ENCODE assay signal across 14 mouse cellular contexts in the genomic region with DNA sequence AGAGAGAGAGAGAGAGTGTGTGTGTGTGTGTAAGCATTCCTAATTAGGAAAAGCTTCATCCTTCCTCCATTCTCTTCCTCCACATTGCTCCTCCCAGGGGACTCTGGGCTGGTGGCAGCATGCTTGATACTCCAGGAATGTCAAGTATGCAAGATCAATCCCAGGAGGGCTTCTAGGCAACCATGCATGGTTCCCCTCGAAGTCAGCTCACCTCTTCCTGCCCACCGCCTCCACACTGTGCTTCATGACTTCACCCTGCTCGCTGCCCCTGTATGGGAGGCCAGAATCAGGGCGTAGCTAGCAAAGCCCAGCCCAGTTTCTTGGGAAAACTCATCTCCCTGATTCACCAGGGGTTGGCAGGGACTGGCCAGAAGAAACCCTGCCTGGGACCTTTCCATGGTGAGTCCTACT. TPM values are rescaled to one million over a fixed set of nuclear protein-coding genes. Genes with fewer than 3 reads are reported as not detected.
A peak's percentile ranks its signal among the peaks of the same experiment; 100 is the strongest.
DNase-seq lines count a peak whose midpoint lies in the region; ATAC-seq and TF ChIP-seq lines count a peak whose summit lies in the region.
"Had no signal": no experiment of that assay in that cellular context is flagged by ENCODE, and none has a peak within 500 bp of the region (broad histone marks: within the 10 kb centered on the region; RNA-seq: fewer than 3 reads in every experiment).

No protein-coding gene starts in this region.

- DNase-seq in kidney, adult 18-20 months, result no peak
- DNase-seq in 3134 (ENCODE audit: extremely low read depth, insufficient read length, low spot score) (peak; percentile 89), NIH3T3 (ENCODE audit: low read depth) (peak; percentile 80)
- peak; percentile 39 for DNase-seq in forelimb bud, embryonic 11.5 days (ENCODE audit: low read depth, low spot score)
- DNase-seq in hindbrain, embryonic 14.5 days (ENCODE audit: low spot score), result no peak
- DNase-seq in liver, embryonic 11.5 days (ENCODE audit: low spot score), result no peak
- DNase-seq in hindbrain, postnatal 0 days (ENCODE audit: low spot score), result no peak
- DNase-seq: cerebellum, adult 18-20 months had no signal

- H3K27me3 ChIP-seq in kidney, embryonic 14.5 days (ENCODE audit: control insufficient read depth, insufficient read depth, low read length), result no peaks in the 10 kb centered on the region
- H3K27me3 ChIP-seq in hindbrain, embryonic 14.5 days (ENCODE audit: control insufficient read depth, insufficient read depth, low read length), result no peaks in the 10 kb centered on the region
- no peaks in the 10 kb centered on the region; the same call in 1 of the 2 replicates for H3K27me3 ChIP-seq in liver, embryonic 11.5 days (replicated peaks; ENCODE audit: control insufficient read depth, insufficient read depth, low read length)
- no peaks in the 10 kb centered on the region for H3K27me3 ChIP-seq in hindbrain, postnatal 0 days (ENCODE audit: insufficient read depth, low read length)
- H3K27me3 ChIP-seq: embryonic facial prominence, embryonic 15.5 days; hindbrain, embryonic 12.5 days had no signal

- ATAC-seq in kidney, embryonic 14.5 days (ENCODE audit: low FRiP score, low TSS enrichment), result peak; percentile 89
- ATAC-seq in hindbrain, embryonic 14.5 days (ENCODE audit: low FRiP score), result no peak
- no peak for ATAC-seq in liver, embryonic 11.5 days (replicated peaks; ENCODE audit: low FRiP score)
- ATAC-seq in hindbrain, postnatal 0 days, result no peak

- H3K9ac ChIP-seq in kidney, embryonic 14.5 days (ENCODE audit: low read depth, low read length), result no peak overlapping the region
- H3K9ac ChIP-seq in hindbrain, embryonic 14.5 days, result no peak overlapping the region
- no peak overlapping the region for H3K9ac ChIP-seq in liver, embryonic 11.5 days (ENCODE audit: low read depth, low read length)
- H3K9ac ChIP-seq in hindbrain, postnatal 0 days (replicated peaks; ENCODE audit: low read length), result no peak overlapping the region
- H3K9ac ChIP-seq: embryonic facial prominence, embryonic 15.5 days; hindbrain, embryonic 12.5 days had no signal

- WGBS in kidney, embryonic 14.5 days, result 33% methylated on average over 4 of the region's 4 CpGs
- 63% methylated on average over 4 of the region's 4 CpGs for WGBS in hindbrain, embryonic 14.5 days
- WGBS in liver, embryonic 11.5 days, result 29% methylated on average over 4 of the region's 4 CpGs
- 51% methylated on average over 4 of the region's 4 CpGs for WGBS in hindbrain, postnatal 0 days

- H3K4me1 ChIP-seq in kidney, embryonic 14.5 days (ENCODE audit: control insufficient read depth, insufficient read depth, low read length), result peaks cover 15% of the 10 kb centered on the region
- no peaks in the 10 kb centered on the region for H3K4me1 ChIP-seq in hindbrain, embryonic 14.5 days (replicated peaks; ENCODE audit: control insufficient read depth, insufficient read depth, low read length)
- H3K4me1 ChIP-seq in liver, embryonic 11.5 days (replicated peaks; ENCODE audit: control insufficient read depth, insufficient read depth, low read length), result no peaks in the 10 kb centered on the region
- H3K4me1 ChIP-seq in hindbrain, postnatal 0 days (ENCODE audit: insufficient read depth, low read length), result no peaks in the 10 kb centered on the region

- no peaks in the 10 kb centered on the region for H3K36me3 ChIP-seq in kidney, embryonic 14.5 days (ENCODE audit: control insufficient read depth, insufficient read depth, low read length)
- no peaks in the 10 kb centered on the region for H3K36me3 ChIP-seq in hindbrain, embryonic 14.5 days (replicated peaks; ENCODE audit: control insufficient read depth, insufficient read depth)
- no peaks in the 10 kb centered on the region for H3K36me3 ChIP-seq in liver, embryonic 11.5 days (ENCODE audit: control insufficient read depth, insufficient read depth, low read length)
- H3K36me3 ChIP-seq in hindbrain, postnatal 0 days (ENCODE audit: insufficient read depth, low read length), result no peaks in the 10 kb centered on the region
- H3K36me3 ChIP-seq: embryonic facial prominence, embryonic 15.5 days; hindbrain, embryonic 12.5 days; midbrain, embryonic 10.5 days had no signal

- TF ChIP-seq CTCF in hindbrain, postnatal 0 days (IDR thresholded peaks at IDR 0.05; ENCODE audit: low read depth), result no peak

- H3K4me3 ChIP-seq in kidney, embryonic 14.5 days (ENCODE audit: low read length), result no peak overlapping the region
- H3K4me3 ChIP-seq in hindbrain, embryonic 14.5 days (replicated peaks; ENCODE audit: low read length), result no peak overlapping the region
- no peak overlapping the region for H3K4me3 ChIP-seq in liver, embryonic 11.5 days (ENCODE audit: low read depth, low read length)
- no peak overlapping the region for H3K4me3 ChIP-seq in hindbrain, postnatal 0 days (ENCODE audit: low read length)
- H3K4me3 ChIP-seq: embryonic facial prominence, embryonic 15.5 days; hindbrain, embryonic 12.5 days; midbrain, embryonic 10.5 days had no signal

- H3K27ac ChIP-seq in kidney, embryonic 14.5 days (ENCODE audit: low read depth, low read length), result peak overlapping the region; percentile 69
- H3K27ac ChIP-seq in hindbrain, embryonic 14.5 days, result no peak overlapping the region
- H3K27ac ChIP-seq in liver, embryonic 11.5 days (ENCODE audit: low read depth, low read length), result no peak overlapping the region
- H3K27ac ChIP-seq in hindbrain, postnatal 0 days, result no peak overlapping the region
- H3K27ac ChIP-seq: embryonic facial prominence, embryonic 15.5 days; hindbrain, embryonic 12.5 days; midbrain, embryonic 10.5 days had no signal

- no peaks in the 10 kb centered on the region for H3K9me3 ChIP-seq in kidney, embryonic 14.5 days (ENCODE audit: control insufficient read depth, low read length)
- H3K9me3 ChIP-seq in hindbrain, embryonic 14.5 days (ENCODE audit: control insufficient read depth, low read length), result no peaks in the 10 kb centered on the region
- no peaks in the 10 kb centered on the region for H3K9me3 ChIP-seq in liver, embryonic 11.5 days (ENCODE audit: control insufficient read depth, low read length)
- no peaks in the 10 kb centered on the region for H3K9me3 ChIP-seq in hindbrain, postnatal 0 days (ENCODE audit: low read length)
- H3K9me3 ChIP-seq: embryonic facial prominence, embryonic 15.5 days; hindbrain, embryonic 12.5 days; midbrain, embryonic 10.5 days had no signal

- H3K4me2 ChIP-seq in kidney, embryonic 14.5 days (replicated peaks; ENCODE audit: low read depth, low read length), result no peak overlapping the region
- no peak overlapping the region for H3K4me2 ChIP-seq in hindbrain, embryonic 14.5 days (replicated peaks)
- H3K4me2 ChIP-seq in liver, embryonic 11.5 days, result no peak overlapping the region
- H3K4me2 ChIP-seq in hindbrain, postnatal 0 days (ENCODE audit: low read depth, low read length), result no peak overlapping the region
- H3K4me2 ChIP-seq: embryonic facial prominence, embryonic 15.5 days; hindbrain, embryonic 12.5 days had no signal

RNA-seq across cellular contexts. Expression of a gene that starts 15.0 kb away (rescaled TPM):
- 3.6 and 4.3 TPM in 2 replicates for polyA plus RNA-seq in kidney, embryonic 14.5 days (2014; fragmentation: Nextera tagmentation; extraction: Ambion mirVana)
- not detected in 2 replicates for polyA plus RNA-seq in hindbrain, embryonic 14.5 days (2014; fragmentation: Nextera tagmentation; extraction: Ambion mirVana)
- 0.19 TPM in 1 of 2 replicates, not detected in the other for polyA plus RNA-seq in liver, embryonic 11.5 days (2014; fragmentation: Nextera tagmentation; extraction: Ambion mirVana)
- total RNA-seq in hindbrain, postnatal 0 days (2014; rRNA removed), result not detected in 2 replicates
- not detected in 2 replicates for polyA plus RNA-seq in hindbrain, postnatal 0 days (2015; fragmentation: Nextera tagmentation; extraction: Ambion mirVana)
- total RNA-seq: left cerebral cortex, postnatal 25 days had no signal
- polyA plus RNA-seq: midbrain, embryonic 10.5 days had no signal

RNA-seq across cellular contexts. Expression of a gene that starts 42.4 kb away (rescaled TPM):
- 4.4 and 9.3 TPM in 2 replicates for polyA plus RNA-seq in kidney, embryonic 14.5 days (2014; fragmentation: Nextera tagmentation; extraction: Ambion mirVana)
- not detected in 2 replicates for polyA plus RNA-seq in hindbrain, embryonic 14.5 days (2014; fragmentation: Nextera tagmentation; extraction: Ambion mirVana)
- polyA plus RNA-seq in liver, embryonic 11.5 days (2014; fragmentation: Nextera tagmentation; extraction: Ambion mirVana), result not detected in 2 replicates
- not detected in 2 replicates for total RNA-seq in hindbrain, postnatal 0 days (2014; rRNA removed)
- 0.10 TPM in 1 of 2 replicates, not detected in the other for polyA plus RNA-seq in hindbrain, postnatal 0 days (2015; fragmentation: Nextera tagmentation; extraction: Ambion mirVana)
- polyA plus RNA-seq: hindbrain, embryonic 12.5 days; liver, embryonic 16.5 days had no signal

Comparison
In these comparisons a context has a peak if more than half of its experiments do, and no peak if none do; other contexts are left out.
1. DNase-seq: peak in 3134 (single experiment), NIH3T3 (single experiment) and forelimb bud, embryonic 11.5 days (single experiment); none in kidney, adult 18-20 months (single experiment), hindbrain, embryonic 14.5 days (single experiment), liver, embryonic 11.5 days (single experiment) and hindbrain, postnatal 0 days (single experiment).